Mouse (Mus musculus) liver, embryonic 12.5 days (tissue): ENCODE measurements around the gene Wfikkn1. TPM values are rescaled to one million over a fixed set of nuclear protein-coding genes. Genes with fewer than 3 reads are reported as not detected.

Experiments
- ATAC-seq: fragments of 200-750 bp; cut with Nextera tagmentation; 2 replicates; pipeline ENCODE4 v1.8.0; 2017; ENCODE audit warnings: moderate number of reproducible peaks, mild to moderate bottlenecking, moderate library complexity
- H3K27ac ChIP-seq: fragments of 300-500 bp; sonication (generic); 2 replicates; pipeline ENCODE4 v1.5.1; 2016; ENCODE audit warnings: mild to moderate bottlenecking
- H3K27me3 ChIP-seq: fragments of 300-500 bp; sonication (generic); replicated peaks from 2 replicates; pipeline ENCODE4 v1.6.1; 2016; ENCODE audit warnings: mild to moderate bottlenecking, moderate library complexity
- H3K36me3 ChIP-seq: fragments of 300-500 bp; sonication (generic); 2 replicates; pipeline ENCODE4 v1.6.1; 2016; ENCODE audit warnings: mild to moderate bottlenecking, moderate library complexity
- H3K4me1 ChIP-seq: fragments of 300-500 bp; sonication (generic); 2 replicates; pipeline ENCODE4 v1.6.1; 2016
- H3K4me2 ChIP-seq: fragments of 300-500 bp; sonication (generic); 2 replicates; pipeline ENCODE4 v1.6.1; 2016; ENCODE audit warnings: mild to moderate bottlenecking, moderate library complexity
- H3K4me3 ChIP-seq: fragments of 300-500 bp; sonication (generic); 2 replicates; pipeline ENCODE4 v1.5.1; 2016; ENCODE audit warnings: mild to moderate bottlenecking, moderate library complexity
- H3K9ac ChIP-seq: fragments of 300-500 bp; sonication (generic); 2 replicates; pipeline ENCODE4 v1.6.1; 2016; ENCODE audit warnings: mild to moderate bottlenecking, moderate library complexity
- H3K9me3 ChIP-seq: fragments of 300-500 bp; sonication (generic); replicated peaks from 2 replicates; pipeline ENCODE4 v1.6.1; 2016; ENCODE audit warnings: mild to moderate bottlenecking, moderate library complexity
- WGBS: fragments of 180-500 bp; shearing (Covaris S2); methylation state at CpG from one replicate; pipeline ENCODE4 v1.1.7; 2016; ENCODE audit not compliant: insufficient replicate concordance; 5-methylcytosine and 5-hydroxymethylcytosine counted together
- polyA plus RNA-seq: library from polyadenylated mRNA; unstranded; fragments of >200 nt; fragmentation: Nextera tagmentation; extraction: Ambion mirVana; gene quantifications from 2 replicates; pipeline ENCODE4 v1.2.1, GENCODE M21; 2016

Wfikkn1 gene
- polyA plus RNA-seq, 1 experiment from 2014 or later: 0.91 TPM

GRCm38 (mm10) chr17:25840519-25840918 is 40.1 kb downstream of the Wfikkn1 start:
- peaks cover 73% of the 10 kb centered on the region for H3K4me1 ChIP-seq
- no peak for ATAC-seq
- WGBS: 90% methylated on average over 6 of the region's 6 CpGs
- H3K9ac ChIP-seq: no peak overlapping the region
- H3K27me3 ChIP-seq: no peaks in the 10 kb centered on the region
- no peaks in the 10 kb centered on the region for H3K9me3 ChIP-seq
- no peak overlapping the region for H3K4me3 ChIP-seq
- H3K36me3 ChIP-seq: peaks cover 70% of the 10 kb centered on the region
- no peak overlapping the region for H3K4me2 ChIP-seq
- no peak overlapping the region for H3K27ac ChIP-seq

- Histone ChIP-seq H3K4me3 (no peak overlapping the region), H3K36me3 (peaks cover 72% of the 10 kb centered on the region), H3K27ac (peak overlapping the region; percentile 48), H3K9ac (no peak overlapping the region; the same call in 1 of the 2 replicates), H3K4me1 (peaks cover 74% of the 10 kb centered on the region), H3K27me3 (no peaks in the 10 kb centered on the region), H3K9me3 (no peaks in the 10 kb centered on the region), H3K4me2 (no peak overlapping the region)
- ATAC-seq: no peak
- 79% methylated on average over 14 of the region's 14 CpGs for WGBS
Measured at GRCm38 (mm10) chr17:25839455-25840235, 41.0 kb downstream of the Wfikkn1 start.

DNA sequence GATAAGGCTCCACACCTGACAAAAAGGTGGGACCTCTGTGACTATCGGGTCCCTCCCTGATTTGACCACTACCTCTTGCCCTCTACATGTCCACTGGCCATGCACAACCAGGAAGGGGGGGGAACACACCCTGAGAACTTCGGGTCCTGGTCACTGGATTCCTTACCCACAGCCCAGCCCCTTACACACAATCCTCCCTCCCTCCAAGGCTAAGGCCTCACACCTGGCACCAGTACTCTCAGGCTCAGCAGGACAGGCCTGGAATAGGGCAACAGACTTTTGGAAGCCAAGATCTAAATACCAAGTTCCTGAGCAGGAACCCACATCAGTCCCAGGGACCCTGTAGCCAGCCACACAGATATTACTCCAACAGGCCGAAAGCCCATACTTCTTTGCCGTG is 41.8 kb downstream of the Wfikkn1 start:
- 83% methylated on average over 4 of the region's 4 CpGs for WGBS
- Histone ChIP-seq H3K4me2 (no peak overlapping the region), H3K9me3 (no peaks in the 10 kb centered on the region), H3K36me3 (peaks cover 77% of the 10 kb centered on the region), H3K4me1 (peaks cover 78% of the 10 kb centered on the region), H3K9ac (no peak overlapping the region), H3K27ac (peak overlapping the region; percentile 48), H3K27me3 (no peaks in the 10 kb centered on the region), H3K4me3 (no peak overlapping the region)
- ATAC-seq: no peak

- ATAC-seq: no peak
- H3K9ac ChIP-seq: no peak overlapping the region
- no peaks in the 10 kb centered on the region for H3K27me3 ChIP-seq
- H3K36me3 ChIP-seq: peaks cover 71% of the 10 kb centered on the region
- peak overlapping the region; percentile 71 for H3K4me2 ChIP-seq
- H3K9me3 ChIP-seq: no peaks in the 10 kb centered on the region
- H3K4me3 ChIP-seq: no peak overlapping the region
- H3K27ac ChIP-seq: peak overlapping the region; percentile 12; the same call in 1 of the 2 replicates
- 49% methylated on average over 3 of the region's 3 CpGs for WGBS
- peaks cover 71% of the 10 kb centered on the region for H3K4me1 ChIP-seq
Measured at GRCm38 (mm10) chr17:25837533-25837932, 43.1 kb downstream of the Wfikkn1 start.

DNA sequence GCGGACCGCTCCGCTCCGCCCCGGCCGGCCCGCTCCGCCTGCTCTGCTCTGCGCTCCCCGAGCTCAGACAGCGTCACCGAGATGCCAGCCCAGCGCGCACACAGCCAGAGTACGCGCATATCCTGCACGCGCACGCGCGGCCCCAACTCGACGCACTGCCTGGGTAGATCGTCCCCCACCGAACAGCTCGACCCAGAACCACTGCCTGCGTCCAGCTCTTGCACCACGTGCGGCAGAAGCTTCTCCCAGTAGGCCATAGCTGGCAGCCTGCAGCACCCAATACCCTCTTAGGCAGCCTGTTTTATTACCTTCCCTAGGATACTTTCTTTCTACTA is 43.6 kb downstream of the Wfikkn1 start, which contains the start of gene Rhbdl1:
Gene Rhbdl1, minus strand, starts transcription at position 220 of the 335 bp plus-strand sequence.
- Histone ChIP-seq H3K9me3 (no peaks in the 10 kb centered on the region), H3K4me2 (peak within 1 kb of the TSS; percentile 71), H3K4me3 (peak within 1 kb of the TSS; percentile 38), H3K36me3 (peaks cover 66% of the 10 kb centered on the region), H3K27ac (peak within 1 kb of the TSS; percentile 12), H3K27me3 (no peaks in the 10 kb centered on the region), H3K4me1 (peaks cover 69% of the 10 kb centered on the region), H3K9ac (peak within 1 kb of the TSS; percentile 56)
- WGBS: 1% methylated on average over 28 of the region's 29 CpGs
- no peak for ATAC-seq

GRCm38 (mm10) chr17:25836397-25837075 is 44.1 kb downstream of the Wfikkn1 start:
- peaks cover 74% of the 10 kb centered on the region for H3K4me1 ChIP-seq
- H3K36me3 ChIP-seq: peaks cover 65% of the 10 kb centered on the region
- 25% methylated on average over 22 of the region's 23 CpGs for WGBS
- no peaks in the 10 kb centered on the region for H3K27me3 ChIP-seq
- no peaks in the 10 kb centered on the region for H3K9me3 ChIP-seq
- peak overlapping the region; percentile 71 for H3K4me2 ChIP-seq
- peak overlapping the region; percentile 56 for H3K9ac ChIP-seq
- H3K27ac ChIP-seq: peak overlapping the region; percentile 12
- no peak for ATAC-seq
- H3K4me3 ChIP-seq: peak overlapping the region; percentile 38

GRCm38 (mm10) chr17:25835816-25836215 is 44.8 kb downstream of the Wfikkn1 start:
- Histone ChIP-seq H3K4me1 (peaks cover 81% of the 10 kb centered on the region), H3K4me2 (peak overlapping the region; percentile 71; the same call in 1 of the 2 replicates), H3K9ac (0 out of 2 replicates have a peak overlapping the region, but pooled peaks have one; percentile 56), H3K9me3 (no peaks in the 10 kb centered on the region), H3K4me3 (no peak overlapping the region), H3K27ac (no peak overlapping the region), H3K36me3 (peaks cover 65% of the 10 kb centered on the region), H3K27me3 (no peaks in the 10 kb centered on the region)
- ATAC-seq: no peak
- WGBS: 89% methylated on average over 16 of the region's 16 CpGs

DNA sequence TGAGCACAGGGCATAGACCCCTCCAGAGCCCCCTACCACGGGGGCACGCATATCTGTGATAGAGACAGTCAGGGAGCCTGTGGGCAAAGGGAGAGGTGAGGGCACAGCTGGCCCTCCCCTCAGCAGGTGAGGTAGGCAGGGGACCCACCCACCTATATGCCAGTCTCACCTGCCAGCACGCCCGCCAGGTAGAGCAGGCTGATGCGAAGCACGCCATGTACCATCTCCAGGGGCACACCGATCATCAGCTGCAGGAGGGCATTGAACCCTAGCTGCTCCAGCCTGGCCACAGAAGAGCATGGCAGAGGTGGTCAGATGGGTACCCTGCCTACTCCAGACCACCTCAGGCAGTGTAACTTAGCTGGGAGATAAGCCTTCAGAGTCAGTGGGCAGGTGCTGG is 45.4 kb downstream of the Wfikkn1 start:
- no peaks in the 10 kb centered on the region for H3K9me3 ChIP-seq
- ATAC-seq: no peak
- peak overlapping the region; percentile 84; the same call in 1 of the 2 replicates for H3K4me3 ChIP-seq
- H3K27me3 ChIP-seq: no peaks in the 10 kb centered on the region
- 88% methylated on average over 7 of the region's 7 CpGs for WGBS
- H3K4me2 ChIP-seq: peak overlapping the region; percentile 84
- H3K36me3 ChIP-seq: peaks cover 65% of the 10 kb centered on the region
- H3K9ac ChIP-seq: peak overlapping the region; percentile 92; the same call in 1 of the 2 replicates
- H3K4me1 ChIP-seq: peaks cover 84% of the 10 kb centered on the region
- no peak overlapping the region for H3K27ac ChIP-seq

DNA sequence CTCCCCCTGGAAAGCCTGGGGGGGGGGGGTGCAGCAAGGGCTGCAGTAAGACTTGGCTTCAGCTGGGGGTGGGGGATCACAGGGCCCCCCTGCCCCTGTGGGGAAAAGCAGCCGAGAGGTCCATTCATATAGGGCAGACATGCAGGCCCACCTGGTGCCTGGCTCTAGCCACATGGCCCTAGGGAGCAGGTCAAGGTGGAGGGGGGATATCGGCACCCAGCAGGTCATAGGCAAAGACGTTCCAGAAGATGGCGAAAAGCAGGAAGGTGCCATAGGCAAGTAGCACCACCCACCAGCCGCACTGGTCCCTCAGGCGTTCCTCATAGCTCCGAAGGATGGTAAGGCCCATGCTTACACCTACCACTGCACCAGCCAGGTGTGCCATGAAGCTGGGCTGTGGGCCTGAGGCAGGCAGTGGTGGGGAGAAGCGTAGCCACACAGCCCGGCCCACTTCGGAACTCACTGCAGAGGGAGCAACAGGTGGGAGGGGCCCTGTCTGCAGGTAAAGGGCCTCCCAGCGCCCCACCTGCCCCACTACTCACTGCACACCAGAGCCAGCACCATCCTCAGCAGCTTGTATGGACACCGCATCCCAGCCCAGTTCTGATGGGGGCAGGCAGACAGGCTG is 45.9 kb downstream of the Wfikkn1 start:
- peak overlapping the region; percentile 84 for H3K4me2 ChIP-seq
- H3K9me3 ChIP-seq: no peaks in the 10 kb centered on the region
- peak overlapping the region; percentile 84 for H3K4me3 ChIP-seq
- peaks cover 84% of the 10 kb centered on the region for H3K4me1 ChIP-seq
- H3K27me3 ChIP-seq: no peaks in the 10 kb centered on the region
- WGBS: 89% methylated on average over 12 of the region's 12 CpGs
- peak overlapping the region; percentile 93 for H3K27ac ChIP-seq
- H3K9ac ChIP-seq: peak overlapping the region; percentile 92
- no peak for ATAC-seq
- peaks cover 65% of the 10 kb centered on the region for H3K36me3 ChIP-seq

GRCm38 (mm10) chr17:25833961-25834594 is 46.6 kb downstream of the Wfikkn1 start:
- peak overlapping the region; percentile 93 for H3K27ac ChIP-seq
- ATAC-seq: no peak
- H3K4me1 ChIP-seq: peaks cover 84% of the 10 kb centered on the region
- H3K9me3 ChIP-seq: no peaks in the 10 kb centered on the region
- 43% methylated on average over 6 of the region's 6 CpGs for WGBS
- H3K4me2 ChIP-seq: peak overlapping the region; percentile 84
- H3K4me3 ChIP-seq: peak overlapping the region; percentile 84
- no peaks in the 10 kb centered on the region for H3K27me3 ChIP-seq
- H3K36me3 ChIP-seq: peaks cover 60% of the 10 kb centered on the region
- peak overlapping the region; percentile 92 for H3K9ac ChIP-seq

DNA sequence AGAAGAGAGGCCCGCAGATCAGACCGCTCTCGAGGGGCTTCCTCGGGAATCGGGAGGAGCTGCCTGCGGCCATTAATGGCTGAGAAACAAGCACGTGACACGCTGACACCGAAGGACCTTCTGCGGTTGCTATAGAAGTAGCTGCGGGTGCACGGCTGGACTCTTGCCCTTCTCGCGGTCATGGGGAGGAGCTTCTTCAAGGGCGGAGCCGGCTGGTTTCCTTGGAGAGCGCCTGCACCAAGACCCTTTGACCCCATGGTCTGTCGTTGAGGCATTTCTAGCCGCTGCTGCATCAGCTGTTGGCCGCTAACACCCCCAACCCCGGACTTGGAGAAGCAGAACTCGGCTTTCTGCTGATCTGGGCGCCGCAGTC is 47.4 kb downstream of the Wfikkn1 start, which contains the start of gene Stub1:
Gene Stub1, minus strand, starts transcription at position 114 of the 373 bp plus-strand sequence.
- Histone ChIP-seq H3K4me1 (peaks cover 88% of the 10 kb centered on the region), H3K4me2 (peak within 1 kb of the TSS; percentile 84), H3K36me3 (peaks cover 55% of the 10 kb centered on the region), H3K9me3 (no peaks in the 10 kb centered on the region), H3K4me3 (peak within 1 kb of the TSS; percentile 84), H3K27me3 (no peaks in the 10 kb centered on the region), H3K9ac (peak within 1 kb of the TSS; percentile 92), H3K27ac (peak within 1 kb of the TSS; percentile 93)
- peak; percentile 53 for ATAC-seq
- 0% methylated on average over 24 of the region's 24 CpGs for WGBS
